Mouse (Mus musculus) layer of hippocampus, adult 8-10 months (tissue): Measurements from ENCODE around the gene Tat. TPM values are rescaled to one million over a fixed set of nuclear protein-coding genes. Genes with fewer than 3 reads are reported as not detected.
A peak's percentile ranks its signal among the peaks of the same experiment; 100 is the strongest.

Experiments
- DNase-seq, 2 experiments: peaks; one replicate each; pipeline ENCODE4 v3.0.0; 2022; ENCODE audit warnings: low spot score in 2 of 2
- total RNA-seq, 4 experiments: library from RNA; stranded (reverse); gene quantifications; 2 replicates each; pipeline ENCODE4 v1.2.4; 2022

Gene Tat
- not detected for total RNA-seq

DNA sequence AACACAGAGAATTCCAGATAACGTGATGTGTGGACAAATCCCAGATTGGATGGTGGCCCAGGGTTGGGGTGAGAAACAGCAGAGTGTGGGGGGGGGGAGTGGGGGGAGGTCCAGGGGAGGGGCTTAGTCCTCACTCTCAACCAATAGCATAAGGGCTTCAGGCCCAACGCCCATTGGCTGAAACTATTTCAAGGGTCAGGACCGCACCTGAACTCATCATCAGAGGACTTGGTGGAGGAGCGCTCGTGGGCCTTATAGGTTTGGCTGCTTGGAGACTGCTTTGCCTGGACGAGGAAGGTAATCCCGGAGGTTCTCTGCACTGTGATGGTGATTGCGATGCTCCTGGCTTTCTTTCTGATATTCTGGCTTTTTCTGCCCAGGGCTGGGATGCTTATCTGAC, at the start of gene Tat:
Tat (plus strand) TSS at position 214 of the 400 bp plus-strand sequence.
- DNase-seq, result no peak

DNA sequence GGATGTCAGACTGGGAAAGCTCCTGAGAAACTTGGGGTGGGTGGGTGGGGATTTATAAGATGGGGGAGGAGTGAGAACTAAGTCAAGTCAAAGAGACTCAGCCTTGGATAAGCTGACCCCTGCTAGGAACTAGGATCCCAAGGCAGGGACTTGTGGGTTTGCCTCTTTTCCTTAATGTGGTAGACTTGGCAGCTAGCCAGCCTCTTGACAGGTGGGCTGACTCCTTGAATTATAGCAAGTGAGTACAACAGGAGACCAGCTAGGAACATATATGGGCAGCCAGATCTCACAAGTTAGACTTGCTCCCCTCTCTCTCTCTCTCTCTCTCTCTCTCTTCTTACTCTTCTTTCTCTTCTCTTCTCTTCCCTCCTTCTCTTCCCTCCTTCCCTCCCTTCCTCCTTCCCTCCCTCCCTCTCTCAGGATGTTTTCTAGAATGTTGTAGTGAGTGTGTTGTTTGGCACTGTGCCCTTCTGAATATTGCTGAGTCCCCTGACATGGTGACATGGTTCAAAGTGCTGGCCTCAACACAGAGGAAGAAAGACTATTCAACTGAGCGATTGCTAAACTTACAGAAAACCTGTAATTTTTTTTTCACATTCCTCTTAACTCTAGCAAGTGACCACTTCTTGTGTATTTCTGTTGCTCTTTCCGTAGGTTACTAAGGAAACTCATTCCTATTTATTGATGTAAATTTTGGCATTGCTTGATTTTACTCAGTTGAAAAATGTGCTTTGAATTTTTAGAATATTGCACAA, 48.5 kb upstream of the Tat start:
- no peak for DNase-seq

DNA sequence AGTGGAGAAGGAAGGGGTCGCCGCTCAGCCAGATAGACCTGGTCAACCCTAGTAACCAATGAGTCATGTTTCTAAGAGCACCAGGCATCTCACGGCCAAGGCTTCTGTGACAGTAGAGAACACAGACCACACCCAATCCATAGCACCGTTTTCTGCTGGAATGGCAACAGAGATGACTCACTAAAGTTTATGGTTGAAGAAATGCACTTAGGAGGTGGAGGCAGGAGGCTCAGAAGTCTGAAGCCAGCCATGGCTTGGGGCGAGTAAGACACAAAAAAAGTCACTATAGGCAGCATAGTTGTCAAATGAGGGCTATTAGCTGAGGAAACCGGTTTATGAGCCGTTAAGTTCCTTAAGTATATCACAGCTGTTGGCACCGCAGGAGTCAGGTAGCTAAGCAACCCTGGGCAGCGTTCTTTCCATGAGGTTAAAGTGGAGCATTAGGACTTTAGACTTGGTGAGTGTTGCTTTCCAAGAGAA, 45.0 kb upstream of the Tat start:
- no peak for DNase-seq

DNA sequence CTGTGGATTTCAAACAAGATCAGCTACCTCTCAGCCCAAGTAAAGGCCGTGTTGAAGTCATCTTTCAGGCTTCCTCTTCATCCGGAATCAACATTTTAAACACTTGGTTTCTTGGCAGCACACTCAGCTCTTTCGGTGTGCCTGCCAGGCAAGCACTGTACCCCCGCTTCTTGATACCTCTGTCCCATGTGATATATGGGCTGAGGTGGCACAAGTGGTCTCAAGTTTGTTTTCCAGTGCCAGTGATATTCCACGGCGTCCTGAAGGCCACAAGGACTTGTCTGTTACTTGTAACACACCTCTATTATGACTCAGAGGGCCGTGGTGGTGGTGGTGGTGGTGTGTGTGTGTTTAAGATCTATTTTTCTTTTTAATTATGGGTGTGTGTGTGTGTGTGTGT, 44.5 kb upstream of the Tat start:
- DNase-seq, result no peak

DNA sequence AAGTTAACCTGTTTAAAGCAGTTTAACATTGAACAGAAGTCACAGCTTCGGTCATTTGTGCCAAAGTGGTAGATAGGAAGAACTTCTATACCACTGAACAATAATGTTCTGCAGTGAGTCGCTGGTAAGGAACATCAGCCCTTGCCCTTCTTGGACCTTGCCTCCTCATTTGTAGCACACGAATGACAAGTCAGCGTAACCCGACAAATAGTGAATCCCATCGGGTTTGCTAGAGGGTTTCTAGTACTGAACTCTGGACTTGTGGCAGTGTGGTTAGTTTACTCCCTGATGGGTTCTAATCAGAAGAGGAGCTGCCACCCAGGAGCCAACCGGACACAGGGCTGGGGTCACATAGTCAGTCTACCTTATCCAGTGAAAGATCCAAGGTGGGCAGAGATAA, 44.0 kb upstream of the Tat start:
- DNase-seq, result no peak

DNA sequence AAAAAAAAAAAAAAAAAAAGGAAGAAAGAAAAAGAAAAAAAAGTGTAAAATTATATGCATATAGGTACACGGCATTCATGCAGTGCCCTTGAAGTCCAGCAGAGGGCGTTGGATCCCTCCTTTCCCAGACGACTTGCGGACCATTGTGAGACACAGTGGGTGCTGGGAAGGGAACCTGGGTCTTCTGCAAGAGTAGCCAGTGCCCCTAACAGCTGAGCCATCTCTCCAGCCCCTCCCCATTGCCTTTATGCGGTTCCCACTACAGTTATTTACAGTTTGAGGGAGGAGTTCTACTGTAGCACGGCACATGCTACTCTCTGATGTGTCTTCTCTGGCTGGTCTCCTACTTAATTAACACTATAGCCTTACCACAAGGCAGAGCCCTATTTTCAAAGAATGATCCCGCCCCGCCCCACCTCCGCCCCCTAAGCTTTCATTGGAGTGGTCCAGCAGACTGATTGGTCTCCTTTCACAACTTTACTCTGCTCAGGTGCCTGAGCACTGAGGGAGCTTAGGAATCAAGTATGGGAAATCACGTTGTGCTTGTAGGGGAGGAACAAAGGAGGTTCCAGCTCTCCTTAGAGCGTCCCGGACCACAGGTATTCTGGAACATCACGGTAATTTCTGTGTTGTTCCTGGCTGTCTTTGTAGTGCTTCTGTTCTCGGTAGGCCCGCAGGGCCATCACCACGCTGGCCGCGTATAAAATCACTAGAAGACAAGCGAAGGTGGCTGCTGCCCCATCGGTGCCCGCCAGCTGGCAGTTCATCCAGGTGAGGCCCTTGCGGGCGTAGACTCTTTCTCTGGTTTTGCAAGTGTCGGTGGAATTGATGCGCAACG, 42.6 kb upstream of the Tat start:
- peak in 1 of 2 experiments; percentile 48 for DNase-seq

DNA sequence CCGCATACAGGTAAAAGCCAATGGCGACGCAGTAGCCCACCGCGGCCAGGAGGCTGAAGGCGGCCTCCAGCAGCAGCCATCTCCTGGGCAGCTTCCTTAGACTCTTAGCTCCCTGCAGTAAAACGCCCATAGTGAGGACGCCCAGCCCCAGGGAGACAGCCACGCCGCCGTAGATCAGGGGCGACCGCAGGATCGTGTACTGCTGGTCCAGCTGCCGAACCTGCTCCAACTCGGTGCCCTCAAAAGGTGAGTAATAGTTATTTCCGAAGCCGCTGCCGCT, 42.0 kb upstream of the Tat start:
- DNase-seq, result no peak

DNA sequence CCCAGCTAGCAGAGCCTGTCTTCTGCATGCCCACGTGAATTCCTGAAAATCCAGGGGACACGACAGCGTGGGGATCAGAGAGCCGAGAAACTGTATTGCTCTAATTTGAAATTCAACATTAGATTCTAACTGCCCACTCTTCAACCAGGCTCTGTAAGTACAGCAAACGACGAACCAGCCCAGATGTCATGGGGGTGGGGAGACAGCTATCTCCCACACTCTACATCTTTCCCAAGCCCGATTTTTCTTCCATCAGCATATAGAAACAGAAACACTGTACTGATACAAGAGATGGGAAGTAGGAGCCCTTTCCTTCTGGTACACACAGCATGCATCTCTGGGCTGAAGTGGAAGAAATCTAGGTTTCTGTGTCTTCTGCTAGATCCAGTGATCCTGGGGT, 38.1 kb upstream of the Tat start:
- peak in 1 of 2 experiments; percentile 49 for DNase-seq

DNA sequence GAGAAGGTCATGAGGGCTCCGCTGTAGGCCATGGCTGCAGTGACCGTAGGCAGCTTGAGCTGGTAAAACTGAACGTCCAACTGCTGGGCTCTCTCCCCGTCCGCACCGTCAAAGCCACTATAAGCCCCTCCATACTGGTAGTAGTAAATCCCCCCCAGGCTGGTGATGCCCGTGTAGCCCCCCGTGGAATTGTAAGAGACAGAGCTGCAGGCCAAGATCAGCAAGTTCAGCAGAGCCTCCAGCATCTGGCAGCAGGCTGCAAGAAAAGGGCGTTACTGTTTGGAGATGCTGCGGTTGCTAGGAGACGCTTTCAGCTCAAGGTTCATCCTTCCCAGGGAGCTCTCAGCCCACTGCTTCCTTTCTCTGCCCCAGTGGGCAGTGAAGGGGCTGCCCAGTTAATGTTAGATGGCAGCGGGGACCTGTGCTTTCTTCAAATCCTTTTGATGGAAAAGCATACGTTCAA, 35.7 kb upstream of the Tat start:
- no peak for DNase-seq

DNA sequence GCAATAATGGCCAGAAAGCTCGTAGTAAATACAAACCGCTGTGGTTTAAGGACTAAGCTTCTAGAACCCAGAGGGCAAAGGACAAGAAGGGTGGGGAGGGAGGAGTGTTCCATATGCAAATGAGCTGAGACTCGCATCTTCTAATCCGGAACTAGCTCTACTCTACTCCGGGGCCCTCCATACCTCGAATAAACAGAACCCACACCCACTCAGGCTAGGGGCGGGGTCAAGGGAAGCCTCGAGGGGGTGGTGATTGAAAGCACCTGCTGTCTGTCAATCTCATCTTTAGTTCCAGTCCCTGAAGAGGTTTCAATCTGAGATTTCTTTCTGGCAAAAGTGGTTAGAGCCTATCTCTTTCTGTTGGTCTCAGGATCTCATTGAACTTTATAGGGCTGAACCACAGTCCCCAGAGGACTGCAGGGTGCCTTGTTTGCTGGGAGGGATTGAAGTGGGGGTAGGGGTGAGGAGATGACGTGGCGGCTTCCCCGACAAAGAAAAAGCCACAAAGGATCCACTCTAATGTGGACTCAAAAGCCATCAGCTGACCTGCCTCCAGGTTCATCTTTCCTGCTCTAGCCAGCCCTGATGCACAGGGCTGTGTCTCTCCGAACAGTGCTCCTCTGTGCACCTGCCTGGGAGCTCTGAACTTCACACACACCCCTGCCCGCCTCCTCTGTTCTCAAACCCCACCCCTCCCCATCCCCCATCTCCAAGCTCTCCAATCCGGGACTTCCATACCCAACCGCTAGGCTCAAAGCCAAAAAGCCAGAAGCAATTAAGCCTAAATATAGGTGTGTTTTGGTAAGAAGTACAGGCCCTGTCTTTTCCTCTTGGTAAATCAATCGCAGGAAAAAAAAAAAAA, 32.8 kb upstream of the Tat start:
- DNase-seq, result no peak

DNA sequence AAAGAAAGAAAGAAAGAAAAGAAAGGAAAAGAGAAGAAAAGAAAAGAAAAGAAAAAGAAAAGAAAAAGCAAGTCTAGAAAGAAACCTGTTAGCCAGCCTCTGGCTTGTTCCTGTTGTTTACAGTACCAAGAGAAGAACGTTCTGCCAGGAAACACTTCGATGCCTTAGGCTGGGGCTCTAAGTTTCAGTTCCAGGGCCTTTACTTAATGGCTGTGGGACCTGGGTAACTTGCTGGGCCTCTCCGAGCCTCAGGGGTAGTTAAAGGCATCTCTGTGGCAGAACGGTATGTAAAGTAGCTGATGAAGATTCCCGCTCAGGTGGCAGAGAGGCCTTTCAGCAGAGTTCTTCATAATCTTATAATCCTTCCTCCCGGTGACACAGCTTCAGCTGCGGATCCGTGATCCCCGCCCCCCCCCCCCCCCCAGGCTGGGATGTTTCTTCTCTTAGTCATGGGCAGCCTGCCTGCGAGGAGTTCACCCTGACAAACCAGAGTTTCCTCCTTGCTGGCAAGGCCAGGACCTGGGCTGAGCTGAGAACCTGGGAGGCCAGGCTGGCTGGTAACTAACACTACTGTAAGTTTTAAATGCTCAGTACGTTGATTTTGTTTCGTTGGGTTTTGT, 32.1 kb upstream of the Tat start:
- DNase-seq, result no peak

DNA sequence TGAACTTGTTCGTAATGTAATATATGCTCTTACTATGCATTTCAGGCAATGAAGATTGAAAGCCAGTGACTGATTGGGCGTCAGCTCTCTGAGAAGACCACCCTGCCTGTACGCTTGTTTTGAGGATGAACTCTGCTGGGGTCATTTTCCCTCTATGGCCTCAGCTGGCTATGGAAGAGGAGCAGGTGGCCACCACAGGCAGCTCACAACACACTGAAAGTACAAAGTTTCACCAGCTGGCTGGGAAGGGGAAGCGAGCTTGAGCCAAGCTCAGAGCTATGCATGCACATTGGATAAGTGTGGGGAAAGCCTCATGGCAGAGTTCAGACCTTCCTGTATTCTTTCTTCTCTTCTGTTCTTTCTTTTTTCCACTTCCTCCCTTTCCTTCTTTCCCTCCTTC, 31.1 kb upstream of the Tat start:
- no peak for DNase-seq

DNA sequence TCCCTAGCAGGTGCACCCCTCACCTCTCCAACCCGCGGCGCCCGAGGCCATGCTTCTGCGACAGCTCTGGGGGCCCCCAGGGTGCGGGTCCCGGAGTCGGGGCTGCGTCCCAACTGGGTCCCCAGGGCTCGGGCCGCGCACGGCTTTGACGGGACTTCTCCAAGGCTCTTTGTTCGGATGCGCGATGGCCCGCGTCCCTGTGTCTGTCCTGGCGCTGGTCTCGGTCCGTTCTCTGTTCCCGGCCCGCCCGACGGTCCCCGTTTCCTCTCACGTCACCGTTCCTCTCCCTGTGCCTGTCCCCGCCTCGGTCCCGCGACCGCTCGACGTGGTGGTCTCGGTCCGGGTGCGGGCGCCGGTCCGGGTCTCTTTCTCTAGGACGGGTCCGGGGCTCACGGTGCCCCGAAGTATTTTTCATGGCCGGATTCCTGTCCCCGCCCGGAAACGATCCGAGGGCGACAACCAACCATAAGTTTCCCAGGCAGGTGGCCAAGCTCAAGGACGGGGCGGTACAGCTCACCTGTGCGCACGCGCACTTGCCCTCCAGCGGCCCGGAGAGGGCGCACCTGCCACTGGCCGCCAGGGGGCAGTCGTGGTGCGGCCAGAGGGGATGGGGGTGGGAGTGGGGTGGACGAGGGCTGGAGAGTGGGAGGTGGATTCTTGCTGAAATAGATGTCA, 28.4 kb upstream of the Tat start, which contains the start of gene Marveld3:
Marveld3 (minus strand) TSS at position 511 of the 675 bp plus-strand sequence.
- no peak for DNase-seq

DNA sequence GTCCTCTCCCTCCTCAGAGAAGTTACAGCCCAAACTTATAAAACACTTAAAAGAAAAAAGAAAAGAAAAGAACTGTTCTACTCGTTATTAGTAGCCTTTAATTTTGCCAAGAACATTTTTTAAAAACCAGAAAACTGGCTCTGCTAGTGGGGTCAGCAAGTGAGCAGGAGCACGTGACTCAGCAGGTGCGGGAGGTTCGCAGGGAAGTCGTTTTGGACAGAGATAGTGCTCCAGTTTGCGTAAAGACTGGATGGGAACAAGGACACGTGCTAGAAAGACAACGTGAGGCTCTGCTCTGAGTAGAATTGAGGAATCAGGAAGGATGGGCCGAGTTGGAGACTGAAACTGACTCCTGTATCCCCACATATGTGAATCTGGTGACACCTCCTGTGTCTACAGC, 27.3 kb upstream of the Tat start:
- DNase-seq, result no peak

DNA sequence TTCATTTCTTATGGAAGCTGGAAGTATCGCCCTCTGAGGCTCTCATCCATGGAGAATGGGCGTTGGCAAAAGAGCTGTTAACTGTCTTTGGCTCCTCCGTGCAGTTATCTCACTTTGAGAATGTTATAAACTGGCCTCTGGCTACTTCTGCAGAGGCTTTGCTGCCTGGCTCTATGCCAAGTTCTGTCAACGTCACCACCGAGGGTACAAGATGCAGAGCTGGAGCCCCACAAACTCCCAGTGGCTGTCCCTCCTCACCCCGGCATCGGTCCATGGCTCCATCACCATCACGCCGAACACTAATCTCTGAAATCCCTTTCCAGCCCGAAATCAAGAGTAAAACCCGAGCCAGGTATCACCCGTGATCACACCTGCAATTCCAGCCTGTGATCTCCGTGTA, 26.8 kb upstream of the Tat start:
- DNase-seq, result no peak

DNA sequence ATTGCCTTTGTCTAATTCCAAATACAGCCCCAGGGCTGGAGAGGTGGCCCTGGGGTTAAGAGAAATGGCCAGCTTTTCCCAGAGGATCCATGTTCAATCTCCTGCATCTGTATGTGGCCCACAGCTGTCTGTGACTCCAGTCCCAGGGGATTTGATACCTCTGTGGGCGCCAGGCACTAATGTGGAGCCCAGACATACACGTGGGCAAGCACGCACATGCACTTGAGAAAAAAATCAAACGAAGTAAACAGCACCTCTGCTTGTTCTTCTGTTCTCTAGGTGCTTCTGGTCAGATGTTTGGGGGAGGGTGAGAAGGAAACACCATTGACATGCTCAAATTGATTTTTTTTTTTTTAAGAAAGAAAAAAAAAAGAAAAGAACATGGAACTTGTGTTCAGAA, 26.1 kb upstream of the Tat start:
- DNase-seq, result no peak

DNA sequence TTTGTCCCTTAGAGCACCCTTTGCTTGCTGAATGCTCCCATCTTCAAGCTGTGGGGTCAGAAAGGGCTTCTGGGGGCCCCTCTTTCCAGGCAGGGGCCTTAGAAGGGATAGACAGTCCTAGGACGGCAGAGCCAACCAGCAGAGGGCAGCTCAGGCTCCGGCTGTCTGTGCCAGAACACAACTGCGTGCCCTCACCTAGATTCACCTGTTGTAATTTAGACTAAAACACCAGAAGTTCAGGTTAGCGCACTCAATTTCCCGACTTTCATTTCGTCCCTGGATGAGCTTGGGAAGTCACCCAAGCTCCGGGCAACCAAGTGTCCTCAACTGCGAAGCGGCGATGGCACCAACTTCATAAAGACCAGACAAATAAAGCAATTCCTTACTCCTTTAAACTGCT, 21.4 kb upstream of the Tat start:
- no peak for DNase-seq

DNA sequence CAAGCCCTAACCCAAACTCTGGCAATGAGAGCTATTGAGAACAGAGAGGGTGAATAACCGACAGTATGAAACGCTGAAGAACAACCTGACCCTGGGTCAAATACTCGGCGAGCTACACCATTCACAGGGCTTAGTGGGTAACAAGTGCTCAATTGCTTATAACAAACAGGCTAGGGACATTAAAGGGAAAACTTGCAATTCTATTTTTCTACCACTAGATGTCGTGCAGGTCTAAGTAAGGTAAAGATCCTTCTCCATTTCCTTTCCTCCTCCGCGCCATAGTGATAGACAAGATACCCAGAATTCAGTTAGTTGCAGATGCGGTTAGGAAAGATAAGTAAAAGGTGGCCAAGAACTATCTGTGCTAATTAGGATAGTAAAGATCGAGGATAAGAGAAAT, 19.9 kb upstream of the Tat start:
- DNase-seq, result no peak

DNA sequence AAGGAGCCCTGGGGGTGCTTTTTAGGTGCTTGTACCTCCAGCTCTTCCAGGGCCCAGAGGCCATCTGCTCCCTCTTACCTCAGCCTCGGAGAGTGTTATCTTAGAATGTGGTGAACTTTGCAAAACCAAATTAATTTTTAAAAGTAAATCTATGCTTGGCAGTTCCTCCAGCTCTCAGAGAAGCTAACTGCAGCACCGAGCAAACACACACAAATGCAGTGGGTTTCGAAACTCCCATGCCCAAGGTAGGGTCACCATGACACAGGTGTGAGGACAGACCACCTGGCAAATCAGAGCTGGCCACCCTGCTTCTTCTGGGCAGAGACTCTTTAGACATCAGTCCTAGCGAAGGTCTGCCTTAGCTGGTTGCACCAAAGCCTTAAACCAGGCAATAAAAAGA, 17.3 kb upstream of the Tat start:
- no peak for DNase-seq

DNA sequence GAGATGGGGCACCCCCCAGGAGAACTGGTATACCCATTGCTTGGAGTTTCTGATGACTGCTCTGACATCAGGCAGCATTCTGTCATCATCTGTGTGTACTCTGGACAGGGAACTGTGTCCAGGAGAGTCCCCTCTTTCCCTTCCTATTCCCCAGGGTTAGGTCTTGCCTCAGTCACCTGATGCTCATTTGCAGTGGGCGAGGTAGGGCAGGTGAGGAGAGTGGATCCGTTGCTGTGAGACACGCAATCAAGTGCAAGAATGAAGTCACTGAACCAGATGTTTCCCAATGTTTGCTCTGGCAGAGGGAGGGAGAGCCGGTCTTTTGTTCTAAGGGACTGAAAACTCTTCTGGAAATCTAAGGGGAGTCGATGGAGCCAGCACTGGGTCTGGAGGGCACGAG, 10.9 kb upstream of the Tat start:
- DNase-seq, result no peak
